Mouse (Mus musculus) lung, embryonic 15.5 days (tissue): ENCODE data around the gene Uts2r. TPM values are rescaled to one million over a fixed set of nuclear protein-coding genes. Genes with fewer than 3 reads are reported as not detected.

Source experiments
- ATAC-seq: fragments of 200-750 bp; cut with Nextera tagmentation; 2 replicates; pipeline ENCODE4 v1.8.0; 2017; ENCODE audit warnings: moderate number of reproducible peaks, borderline replicate concordance; ENCODE audit not compliant: low FRiP score, low TSS enrichment; ENCODE audit errors: extremely low read depth
- H3K27ac ChIP-seq: fragments of 300-500 bp; sonication (generic); 2 replicates; pipeline ENCODE4 v1.5.1; 2015; ENCODE audit warnings: moderate library complexity, mild to moderate bottlenecking, inconsistent platforms
- H3K27me3 ChIP-seq: fragments of 300-500 bp; sonication (generic); 2 replicates; pipeline ENCODE4 v1.6.1; 2015; ENCODE audit warnings: inconsistent platforms
- H3K36me3 ChIP-seq: fragments of 300-500 bp; sonication (generic); 2 replicates; pipeline ENCODE4 v1.6.1; 2015; ENCODE audit warnings: inconsistent platforms
- H3K4me1 ChIP-seq: fragments of 300-500 bp; sonication (generic); 2 replicates; pipeline ENCODE4 v1.6.1; 2015; ENCODE audit warnings: inconsistent platforms
- H3K4me2 ChIP-seq: fragments of 300-500 bp; sonication (generic); 2 replicates; pipeline ENCODE4 v1.6.1; 2015; ENCODE audit warnings: inconsistent platforms, mild to moderate bottlenecking, moderate library complexity
- H3K4me3 ChIP-seq: fragments of 300-500 bp; sonication (generic); 2 replicates; pipeline ENCODE4 v1.5.1; 2015; ENCODE audit warnings: mild to moderate bottlenecking, inconsistent platforms
- H3K9ac ChIP-seq: fragments of 300-500 bp; sonication (generic); 2 replicates; pipeline ENCODE4 v1.6.1; 2015; ENCODE audit warnings: inconsistent platforms
- H3K9me3 ChIP-seq: fragments of 300-500 bp; sonication (generic); 2 replicates; pipeline ENCODE4 v1.6.1; 2016; ENCODE audit warnings: inconsistent platforms
- WGBS: fragments of 180-500 bp; shearing (Covaris S2); methylation state at CpG from one replicate; pipeline ENCODE4 v1.1.7; 2015; 5-methylcytosine and 5-hydroxymethylcytosine counted together
- polyA plus RNA-seq: library from polyadenylated mRNA; unstranded; fragments of >200 nt; fragmentation: Nextera tagmentation; extraction: Ambion mirVana; gene quantifications from 2 replicates; pipeline ENCODE4 v1.2.1, GENCODE M21; 2015

The Uts2r gene
- polyA plus RNA-seq, 1 experiment from 2014 or later, result not detected

DNA sequence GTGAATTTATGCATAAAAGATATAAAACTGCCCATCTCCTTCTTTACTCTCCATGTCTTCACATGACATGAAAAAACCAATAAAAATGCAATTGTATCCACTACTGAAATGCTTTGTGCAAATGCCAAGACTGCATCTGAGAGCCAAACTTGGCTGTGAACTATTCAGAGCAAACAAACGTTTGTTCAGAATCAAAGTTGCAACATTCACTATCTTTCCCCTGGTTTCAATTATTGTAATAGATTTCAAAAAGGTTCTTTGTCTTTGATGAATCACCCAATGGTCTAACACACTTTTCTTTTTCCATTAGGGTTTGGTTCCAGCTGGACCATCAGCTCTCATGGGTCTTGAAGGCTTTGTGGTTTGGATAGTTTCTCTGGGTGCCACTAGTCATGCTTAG is 30.5 kb upstream of the Uts2r start:
- Histone ChIP-seq H3K36me3 (no peaks in the 10 kb centered on the region), H3K27ac (no peak overlapping the region), H3K9ac (no peak overlapping the region), H3K27me3 (no peaks in the 10 kb centered on the region), H3K4me2 (no peak overlapping the region), H3K4me1 (no peaks in the 10 kb centered on the region; the same call in 1 of the 2 replicates), H3K4me3 (no peak overlapping the region), H3K9me3 (no peaks in the 10 kb centered on the region)
- 43% methylated on average over 1 of the region's 1 CpGs for WGBS
- no peak for ATAC-seq

DNA sequence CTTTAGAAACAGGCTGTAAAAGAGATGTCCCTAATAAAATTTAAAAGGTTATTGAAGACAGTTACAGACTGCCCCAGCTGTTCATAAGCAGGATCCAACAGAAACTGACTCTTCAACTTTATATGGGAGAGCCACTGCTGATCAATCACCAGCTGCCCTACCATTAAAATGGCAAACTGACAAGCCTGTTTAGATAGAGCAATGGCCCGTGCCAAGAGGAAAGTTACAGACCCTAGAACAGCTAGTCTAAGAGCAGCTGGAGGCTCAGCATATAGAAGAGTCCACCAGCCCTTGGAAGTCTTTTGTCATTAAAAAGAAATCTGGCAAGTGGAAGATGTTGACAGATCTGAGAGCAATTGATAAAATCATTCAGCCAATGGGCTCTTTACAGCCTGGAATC is 25.5 kb upstream of the Uts2r start:
- H3K27me3 ChIP-seq, result no peaks in the 10 kb centered on the region
- ATAC-seq, result no peak; the same call in 1 of the 2 replicates
- 0 out of 2 replicates have a peak, but pooled peaks cover 5% of the 10 kb centered on the region for H3K4me1 ChIP-seq
- H3K9me3 ChIP-seq, result no peaks in the 10 kb centered on the region
- WGBS, result 27% methylated on average over 1 of the region's 1 CpGs
- no peak overlapping the region for H3K4me3 ChIP-seq
- H3K4me2 ChIP-seq, result no peak overlapping the region
- no peak overlapping the region for H3K27ac ChIP-seq
- H3K9ac ChIP-seq, result no peak overlapping the region
- H3K36me3 ChIP-seq, result no peaks in the 10 kb centered on the region

DNA sequence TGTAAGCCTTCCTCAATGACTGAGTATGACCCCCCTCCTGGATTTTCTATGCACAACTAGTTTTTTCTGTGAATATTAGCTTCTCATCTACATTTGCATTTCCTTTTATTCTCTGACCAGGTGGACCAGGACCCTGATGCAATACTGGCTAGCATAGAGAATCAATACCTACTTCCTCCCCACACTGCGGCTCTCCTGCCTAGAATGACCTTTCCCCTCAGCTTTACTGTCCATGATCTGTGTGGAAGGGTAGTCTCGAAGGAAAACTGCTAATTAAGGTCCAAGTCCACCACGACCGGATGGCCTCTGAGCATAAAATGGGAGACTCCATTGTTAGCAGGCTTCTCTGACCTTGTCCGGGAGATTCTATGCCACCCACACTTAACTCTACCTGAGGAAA is 22.4 kb upstream of the Uts2r start:
- no peak for ATAC-seq
- 90% methylated on average over 5 of the region's 5 CpGs for WGBS
- Histone ChIP-seq H3K27ac (no peak overlapping the region), H3K36me3 (no peaks in the 10 kb centered on the region), H3K27me3 (no peaks in the 10 kb centered on the region), H3K9me3 (no peaks in the 10 kb centered on the region), H3K9ac (no peak overlapping the region), H3K4me1 (0 out of 2 replicates have a peak, but pooled peaks cover 5% of the 10 kb centered on the region), H3K4me2 (no peak overlapping the region), H3K4me3 (no peak overlapping the region)

DNA sequence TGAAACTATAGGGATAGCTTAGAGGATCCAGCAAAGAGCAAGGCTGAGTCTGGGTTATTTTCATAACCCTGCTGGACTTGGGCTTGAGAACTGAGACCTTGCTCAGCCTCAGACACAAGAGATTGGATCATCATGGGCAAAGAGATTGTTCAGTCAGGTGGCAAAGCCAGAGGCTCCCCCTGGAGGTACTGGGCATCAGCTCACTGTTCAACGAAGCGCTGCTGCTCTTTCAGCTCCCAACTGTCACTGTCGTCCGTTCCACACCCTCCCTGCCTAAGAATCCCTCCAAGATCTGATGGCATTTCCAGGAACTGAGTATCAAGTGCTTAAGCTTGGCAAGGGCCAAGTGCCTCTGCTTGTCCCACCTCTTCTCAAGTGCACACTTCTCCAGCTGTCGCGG is 21.3 kb upstream of the Uts2r start:
- no peaks in the 10 kb centered on the region for H3K9me3 ChIP-seq
- H3K36me3 ChIP-seq, result no peaks in the 10 kb centered on the region
- no peak overlapping the region for H3K9ac ChIP-seq
- no peak overlapping the region for H3K4me3 ChIP-seq
- no peaks in the 10 kb centered on the region for H3K27me3 ChIP-seq
- ATAC-seq, result no peak
- 33% methylated on average over 6 of the region's 6 CpGs for WGBS
- H3K4me1 ChIP-seq, result 0 out of 2 replicates have a peak, but pooled peaks cover 5% of the 10 kb centered on the region
- H3K27ac ChIP-seq, result no peak overlapping the region
- H3K4me2 ChIP-seq, result no peak overlapping the region

DNA sequence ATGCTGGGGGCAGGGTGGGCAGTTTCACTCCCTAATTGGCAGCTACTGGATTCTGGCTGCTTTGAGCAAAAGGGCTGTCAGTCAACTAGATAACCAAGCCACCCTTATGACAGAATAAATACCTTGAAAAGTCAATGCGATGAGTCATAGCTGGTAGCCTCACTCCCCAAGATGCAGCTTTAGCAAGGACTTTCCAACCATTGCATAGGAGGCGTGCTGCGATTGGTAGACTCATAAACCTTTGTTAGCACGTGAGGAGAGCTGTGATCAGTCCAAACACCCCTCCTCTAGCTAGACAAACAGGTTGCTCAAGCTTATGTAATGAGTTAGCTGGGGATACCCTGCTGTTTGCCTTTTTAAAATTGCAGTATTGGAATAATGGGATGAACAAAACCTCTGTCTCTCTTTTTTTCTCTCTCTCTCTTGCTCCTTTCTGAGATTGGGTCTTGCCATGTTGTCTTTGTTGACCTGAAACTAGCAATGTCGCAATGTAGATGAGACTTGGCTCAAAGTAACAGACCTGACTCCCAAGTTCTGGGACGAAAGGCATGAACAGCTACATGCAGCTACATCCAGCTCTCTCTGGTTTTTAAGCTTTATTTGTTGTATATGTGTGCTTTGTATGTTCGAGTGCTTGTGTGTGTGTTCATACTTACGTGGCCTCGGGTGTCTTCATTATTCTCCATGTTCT is 16.6 kb upstream of the Uts2r start:
- 0 out of 2 replicates have a peak, but pooled peaks cover 5% of the 10 kb centered on the region for H3K4me1 ChIP-seq
- WGBS, result 70% methylated on average over 9 of the region's 9 CpGs
- no peaks in the 10 kb centered on the region for H3K27me3 ChIP-seq
- no peak for ATAC-seq
- H3K4me2 ChIP-seq, result no peak overlapping the region
- H3K27ac ChIP-seq, result no peak overlapping the region
- no peak overlapping the region for H3K9ac ChIP-seq
- H3K4me3 ChIP-seq, result no peak overlapping the region
- no peaks in the 10 kb centered on the region for H3K36me3 ChIP-seq
- no peaks in the 10 kb centered on the region for H3K9me3 ChIP-seq

DNA sequence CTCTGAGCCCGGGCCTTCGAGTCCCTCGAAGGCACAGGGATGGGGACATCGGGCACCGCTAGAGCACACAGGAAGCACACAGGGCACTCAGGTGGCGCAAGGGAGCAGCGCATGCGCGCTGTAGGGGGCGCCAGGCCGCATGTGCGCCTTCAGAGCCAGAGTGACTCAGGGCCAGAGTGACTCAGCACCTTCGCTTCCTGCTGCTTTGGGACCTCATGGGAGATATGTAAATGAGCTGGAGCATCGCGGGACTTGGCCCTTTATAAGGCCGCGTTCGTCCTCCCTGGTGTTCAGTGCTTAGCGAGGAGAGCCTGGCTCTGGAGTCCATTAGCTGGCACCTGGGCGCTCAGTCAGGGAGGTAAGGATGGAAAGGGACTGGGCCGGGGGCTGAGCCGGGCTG is 14.2 kb upstream of the Uts2r start, which contains the start of gene Tex19.1:
Gene Tex19.1, plus strand, starts transcription at position 279 of the 400 bp plus-strand sequence.
- H3K4me1 ChIP-seq, result no peaks in the 10 kb centered on the region
- H3K4me2 ChIP-seq, result no peak within 1 kb of the TSS
- H3K4me3 ChIP-seq, result no peak within 1 kb of the TSS
- H3K9ac ChIP-seq, result no peak within 1 kb of the TSS
- no peaks in the 10 kb centered on the region for H3K27me3 ChIP-seq
- no peaks in the 10 kb centered on the region for H3K36me3 ChIP-seq
- no peaks in the 10 kb centered on the region for H3K9me3 ChIP-seq
- no peak within 1 kb of the TSS for H3K27ac ChIP-seq
- no peak for ATAC-seq
- WGBS, result 91% methylated on average over 22 of the region's 22 CpGs

DNA sequence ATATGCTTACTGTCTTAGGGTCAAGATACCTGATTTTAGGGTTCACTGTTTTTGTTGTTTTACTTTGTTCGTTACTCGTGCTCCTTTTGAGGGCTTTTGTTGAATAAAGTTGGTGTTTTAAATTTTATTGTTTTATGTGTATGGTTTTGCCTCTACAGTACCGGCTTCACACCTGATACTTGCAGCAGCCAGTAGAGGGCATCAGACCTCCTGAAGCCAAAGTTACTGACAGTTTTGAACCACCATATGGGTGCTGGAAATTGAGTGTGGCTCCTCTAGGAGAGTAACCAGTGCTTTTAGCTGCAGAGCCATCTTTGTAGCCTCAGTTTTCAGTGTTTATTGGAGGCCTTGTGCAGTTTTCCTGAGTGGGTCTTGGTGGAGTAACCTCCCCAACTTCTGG is 11.9 kb upstream of the Uts2r start:
- H3K4me2 ChIP-seq, result no peak overlapping the region
- H3K36me3 ChIP-seq, result no peaks in the 10 kb centered on the region
- ATAC-seq, result no peak
- no peaks in the 10 kb centered on the region for H3K27me3 ChIP-seq
- H3K4me1 ChIP-seq, result no peaks in the 10 kb centered on the region
- no peaks in the 10 kb centered on the region for H3K9me3 ChIP-seq
- no peak overlapping the region for H3K27ac ChIP-seq
- no peak overlapping the region for H3K9ac ChIP-seq
- H3K4me3 ChIP-seq, result no peak overlapping the region
- WGBS, result 84% methylated on average over 3 of the region's 3 CpGs

DNA sequence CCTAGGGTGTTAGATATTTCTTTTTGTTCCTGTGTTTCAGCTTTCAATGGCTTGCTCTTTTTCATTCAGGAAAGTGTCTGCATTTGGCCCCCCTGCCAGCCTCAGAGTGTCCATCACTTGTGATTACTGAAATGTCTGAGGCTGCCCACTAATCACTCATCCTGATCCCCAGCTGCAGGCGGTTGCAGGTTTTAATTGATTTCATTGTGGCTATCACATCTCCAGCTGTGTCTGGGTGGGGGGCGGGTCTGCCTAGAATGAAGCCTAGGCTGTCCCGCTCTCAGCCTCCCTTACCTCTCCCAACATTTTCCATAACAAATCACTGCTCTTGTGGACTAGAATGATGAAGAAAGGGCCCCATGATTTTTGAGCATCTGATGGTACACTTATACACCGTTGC is 5.9 kb upstream of the Uts2r start:
- peaks cover 42% of the 10 kb centered on the region for H3K27me3 ChIP-seq
- no peaks in the 10 kb centered on the region for H3K36me3 ChIP-seq
- no peaks in the 10 kb centered on the region for H3K9me3 ChIP-seq
- no peak overlapping the region for H3K9ac ChIP-seq
- no peak for ATAC-seq
- H3K27ac ChIP-seq, result no peak overlapping the region
- 41% methylated on average over 4 of the region's 4 CpGs for WGBS
- 0 out of 2 replicates have a peak, but pooled peaks cover 6% of the 10 kb centered on the region for H3K4me1 ChIP-seq
- H3K4me3 ChIP-seq, result no peak overlapping the region
- H3K4me2 ChIP-seq, result no peak overlapping the region

DNA sequence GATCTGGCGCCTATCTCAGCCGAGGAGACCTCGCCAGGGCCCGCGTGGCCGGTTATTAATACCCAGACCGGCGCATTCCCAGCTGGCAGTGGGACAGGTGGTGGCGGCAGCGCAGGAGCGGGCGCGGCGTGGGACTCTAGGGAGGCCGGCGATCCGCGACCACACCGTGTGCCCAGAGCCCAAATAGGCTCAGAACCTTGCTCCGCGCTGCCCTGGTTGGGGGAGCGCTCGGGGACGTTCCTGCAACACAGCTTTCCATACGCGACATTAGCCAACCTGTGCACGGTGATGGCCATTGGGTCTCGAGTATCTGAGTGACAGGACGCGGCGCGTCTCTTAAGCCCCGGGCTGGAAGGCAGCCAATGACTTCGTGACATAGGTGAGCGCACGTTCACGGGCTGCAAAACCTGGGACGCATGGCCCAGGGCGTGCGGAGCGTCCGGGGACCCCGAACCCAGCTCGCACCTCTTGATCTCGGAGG is 3.6 kb upstream of the Uts2r start:
- no peaks in the 10 kb centered on the region for H3K36me3 ChIP-seq
- H3K9ac ChIP-seq, result peak overlapping the region; percentile 24; the same call in 1 of the 2 replicates
- peaks cover 42% of the 10 kb centered on the region for H3K27me3 ChIP-seq
- no peaks in the 10 kb centered on the region for H3K9me3 ChIP-seq
- H3K4me2 ChIP-seq, result peak overlapping the region; percentile 66
- 1% methylated on average over 45 of the region's 45 CpGs for WGBS
- no peak overlapping the region for H3K27ac ChIP-seq
- H3K4me1 ChIP-seq, result 0 out of 2 replicates have a peak, but pooled peaks cover 6% of the 10 kb centered on the region
- ATAC-seq, result no peak
- peak overlapping the region; percentile 33 for H3K4me3 ChIP-seq

DNA sequence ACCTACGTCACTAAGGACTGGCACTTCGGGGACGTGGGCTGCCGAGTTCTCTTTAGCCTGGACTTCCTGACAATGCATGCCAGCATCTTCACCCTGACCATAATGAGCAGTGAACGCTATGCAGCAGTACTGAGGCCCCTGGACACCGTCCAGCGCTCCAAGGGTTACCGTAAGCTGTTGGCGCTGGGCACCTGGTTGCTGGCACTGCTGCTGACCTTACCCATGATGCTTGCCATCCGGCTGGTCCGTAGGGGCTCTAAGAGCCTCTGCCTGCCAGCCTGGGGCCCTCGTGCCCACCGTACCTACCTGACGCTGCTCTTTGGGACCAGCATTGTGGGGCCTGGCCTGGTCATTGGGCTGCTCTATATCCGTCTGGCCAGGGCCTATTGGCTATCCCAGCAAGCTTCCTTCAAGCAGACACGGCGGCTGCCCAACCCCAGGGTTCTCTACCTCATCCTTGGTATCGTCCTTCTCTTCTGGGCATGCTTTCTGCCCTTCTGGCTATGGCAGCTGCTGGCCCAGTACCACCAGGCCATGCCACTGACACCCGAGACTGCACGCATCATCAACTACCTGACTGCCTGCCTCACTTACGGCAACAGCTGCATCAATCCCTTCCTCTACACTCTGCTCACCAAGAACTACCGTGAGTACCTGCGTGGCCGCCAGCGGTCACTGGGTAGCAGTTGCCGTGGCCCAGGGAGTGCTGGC is 720 bp downstream of the Uts2r start:
- H3K36me3 ChIP-seq, result no peaks in the 10 kb centered on the region
- no peak overlapping the region for H3K4me3 ChIP-seq
- 0 out of 2 replicates have a peak, but pooled peaks cover 6% of the 10 kb centered on the region for H3K4me1 ChIP-seq
- no peak overlapping the region for H3K4me2 ChIP-seq
- 88% methylated on average over 26 of the region's 26 CpGs for WGBS
- no peak for ATAC-seq
- no peak overlapping the region for H3K9ac ChIP-seq
- peaks cover 25% of the 10 kb centered on the region for H3K27me3 ChIP-seq
- no peaks in the 10 kb centered on the region for H3K9me3 ChIP-seq
- H3K27ac ChIP-seq, result no peak overlapping the region

DNA sequence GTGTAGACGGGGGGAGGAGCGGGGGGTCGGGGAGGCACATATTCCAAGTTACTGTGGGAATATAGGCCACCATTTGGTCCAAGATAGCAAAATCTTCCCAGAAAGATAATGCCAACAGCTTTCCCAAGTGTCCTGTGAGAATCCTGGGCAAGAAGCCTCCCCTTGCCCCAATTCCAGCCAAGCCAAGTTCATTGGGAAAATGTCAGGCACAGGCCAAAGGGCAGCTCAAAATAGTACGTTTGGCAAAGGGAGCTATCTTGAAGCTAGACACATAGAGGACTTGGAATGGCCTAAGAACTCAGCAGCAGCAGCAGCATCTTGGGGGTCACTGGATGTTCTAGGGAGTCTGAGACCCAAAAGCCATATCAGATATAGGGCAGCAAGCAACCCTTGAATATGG is 3.7 kb downstream of the Uts2r start:
- Histone ChIP-seq H3K27ac (no peak overlapping the region), H3K4me1 (no peaks in the 10 kb centered on the region), H3K27me3 (no peaks in the 10 kb centered on the region), H3K4me2 (no peak overlapping the region), H3K9ac (no peak overlapping the region), H3K9me3 (no peaks in the 10 kb centered on the region), H3K4me3 (no peak overlapping the region), H3K36me3 (no peaks in the 10 kb centered on the region)
- 77% methylated on average over 4 of the region's 4 CpGs for WGBS
- ATAC-seq, result no peak

DNA sequence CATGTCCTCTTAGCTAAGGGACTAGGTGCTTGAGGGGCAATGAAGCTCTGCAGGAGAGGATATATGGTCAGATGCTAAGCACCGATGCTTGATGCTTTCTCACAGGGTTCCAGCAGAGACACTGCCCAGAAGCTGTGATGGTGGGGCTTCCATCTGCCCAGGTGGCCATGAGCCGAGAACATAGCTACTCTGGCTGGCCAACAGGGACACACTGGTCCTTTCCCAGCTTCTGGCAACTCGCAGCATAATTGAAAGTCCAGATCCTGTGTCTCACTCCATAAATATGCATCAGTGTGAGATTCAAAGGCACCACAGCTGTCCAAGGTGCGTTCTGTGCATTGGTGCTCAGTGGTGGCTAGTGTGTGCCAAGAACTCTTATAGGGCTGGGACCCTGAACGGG is 13.1 kb downstream of the Uts2r start:
- Histone ChIP-seq H3K9ac (no peak overlapping the region), H3K4me2 (no peak overlapping the region), H3K27ac (no peak overlapping the region), H3K36me3 (no peaks in the 10 kb centered on the region), H3K4me1 (peaks cover 3% of the 10 kb centered on the region; the same call in 1 of the 2 replicates), H3K4me3 (no peak overlapping the region), H3K9me3 (no peaks in the 10 kb centered on the region), H3K27me3 (no peaks in the 10 kb centered on the region)
- ATAC-seq, result no peak
- 71% methylated on average over 5 of the region's 5 CpGs for WGBS
